Mouse (Mus musculus) bone marrow, adult 2 months (tissue): ENCODE data around the gene Taok2. TPM values are rescaled to one million over a fixed set of nuclear protein-coding genes. Genes with fewer than 3 reads are reported as not detected.

Experiments used
- H3K27ac ChIP-seq: fragments of 200-500 bp; 2 replicates; pipeline ENCODE4 v1.5.1; 2012; ENCODE audit warnings: low read depth, mild to moderate bottlenecking, control low read depth, inconsistent platforms, low read length; ENCODE audit not compliant: control insufficient read depth, poor library complexity, insufficient read depth
- H3K4me1 ChIP-seq: fragments of 200-500 bp; 2 replicates; pipeline ENCODE4 v1.6.1; 2011; ENCODE audit warnings: low read length; ENCODE audit not compliant: control insufficient read depth, insufficient read depth
- H3K4me3 ChIP-seq: fragments of 200-500 bp; replicated peaks from 2 replicates; pipeline ENCODE3; 2011; ENCODE audit warnings: mild to moderate bottlenecking, low read depth, low read length, control low read depth; ENCODE audit not compliant: control insufficient read depth
- CTCF ChIP-seq: fragments of 200-500 bp; IDR thresholded peaks from 2 replicates; pipeline ENCODE4 v1.5.1; 2011; ENCODE audit warnings: low read length, control low read depth; ENCODE audit not compliant: control insufficient read depth, insufficient read depth
- POLR2A ChIP-seq: fragments of 200-500 bp; IDR thresholded peaks from 2 replicates; pipeline ENCODE4 v1.6.1; 2011; ENCODE audit warnings: low read depth, mild to moderate bottlenecking, control low read depth, low read length, borderline replicate concordance; ENCODE audit not compliant: control insufficient read depth
- WGBS: fragments of 180-500 bp; shearing (Covaris S2); methylation state at CpG from one replicate; pipeline ENCODE4 v1.1.7; 2018; 5-methylcytosine and 5-hydroxymethylcytosine counted together
- polyA plus RNA-seq: library from polyadenylated mRNA; stranded (reverse); fragments of >200 nt; gene quantifications from 2 replicates; pipeline ENCODE4 v1.2.4, GENCODE M21; 2011; ENCODE audit warnings: low replicate concordance; ENCODE audit not compliant: missing spikeins, insufficient read depth, insufficient read length

The Taok2 gene
- polyA plus RNA-seq, 1 experiment = 149 TPM

- H3K27ac ChIP-seq = no peak overlapping the region
- no peak overlapping the region for H3K4me3 ChIP-seq
- H3K4me1 ChIP-seq = no peaks in the 10 kb centered on the region
- TF ChIP-seq POLR2A (no peak), CTCF (no peak)
- WGBS = 29% methylated on average over 1 of the region's 1 CpGs
These were observed 65.7 kb downstream of the Taok2 start for GRCm38 (mm10) chr7:126818818-126819217.

GRCm38 (mm10) chr7:126817595-126817994 is 66.9 kb downstream of the Taok2 start:
- Histone ChIP-seq H3K27ac (no peak overlapping the region), H3K4me1 (no peaks in the 10 kb centered on the region), H3K4me3 (no peak overlapping the region)
- 81% methylated on average over 7 of the region's 7 CpGs for WGBS
- TF ChIP-seq POLR2A = no peak

GRCm38 (mm10) chr7:126816494-126816893 is 68.0 kb downstream of the Taok2 start:
- Histone ChIP-seq H3K4me3 (no peak overlapping the region), H3K27ac (no peak overlapping the region), H3K4me1 (no peaks in the 10 kb centered on the region)
- 68% methylated on average over 8 of the region's 8 CpGs for WGBS
- TF ChIP-seq CTCF = no peak
- no peak for TF ChIP-seq POLR2A

- TF ChIP-seq POLR2A (no peak), CTCF (no peak)
- no peaks in the 10 kb centered on the region for H3K4me1 ChIP-seq
- 70% methylated on average over 8 of the region's 8 CpGs for WGBS
- no peak overlapping the region for H3K4me3 ChIP-seq
- no peak overlapping the region for H3K27ac ChIP-seq
These were observed 68.7 kb downstream of the Taok2 start for GRCm38 (mm10) chr7:126815726-126816222.

Other genes starting within 250 kb of the Taok2 start
- gene Sgf29, start 235.4 kb downstream of the Taok2 start, polyA plus RNA-seq = 25.8 and 27.0 TPM in 2 replicates
- 14.2 and 34.1 TPM in 2 replicates for gene Sult1a1, start 208.3 kb downstream of the Taok2 start, polyA plus RNA-seq
- gene Bola2, start 189.3 kb downstream of the Taok2 start, polyA plus RNA-seq = 77.8 and 182 TPM in 2 replicates
- 5.0 and 11.1 TPM in 2 replicates for gene Slx1b, start 188.9 kb downstream of the Taok2 start, polyA plus RNA-seq
- 370 and 776 TPM in 2 replicates for gene Coro1a, start 176.9 kb downstream of the Taok2 start, polyA plus RNA-seq
- 78.4 and 117 TPM in 2 replicates for gene Mapk3, start 125.1 kb downstream of the Taok2 start, polyA plus RNA-seq
- gene Gdpd3, start 118.4 kb downstream of the Taok2 start, polyA plus RNA-seq = 20.1 and 40.1 TPM in 2 replicates
- gene Ypel3, start 107.7 kb downstream of the Taok2 start, polyA plus RNA-seq = 236 and 411 TPM in 2 replicates
- gene Tbx6, start 103.2 kb downstream of the Taok2 start, polyA plus RNA-seq = 7.5 and 13.7 TPM in 2 replicates
- gene Ppp4c, start 92.2 kb downstream of the Taok2 start, polyA plus RNA-seq = 90.6 and 130 TPM in 2 replicates
- 1.9 TPM in 1 of 2 replicates, not detected in the other for gene Fam57b, start 87.0 kb downstream of the Taok2 start, polyA plus RNA-seq
- not detected in 2 replicates for gene 4930451I11Rik, start 53.1 kb downstream of the Taok2 start, polyA plus RNA-seq
- gene Doc2a, start 37.3 kb downstream of the Taok2 start, polyA plus RNA-seq = not detected in 2 replicates
- 77.2 and 107 TPM in 2 replicates for gene Hirip3, start 22.7 kb downstream of the Taok2 start, polyA plus RNA-seq
- gene Ino80e, start 22.3 kb downstream of the Taok2 start, polyA plus RNA-seq = 38.1 and 59.7 TPM in 2 replicates
- 39.9 and 76.2 TPM in 2 replicates for gene Tmem219, start 38.2 kb upstream of the Taok2 start, polyA plus RNA-seq
- 4.0 and 17.3 TPM in 2 replicates for gene Kctd13, start 44.2 kb upstream of the Taok2 start, polyA plus RNA-seq
- gene Asphd1, start 64.9 kb upstream of the Taok2 start, polyA plus RNA-seq = not detected in 2 replicates
- gene Sez6l2, start 65.9 kb upstream of the Taok2 start, polyA plus RNA-seq = 0.83 and 3.5 TPM in 2 replicates
- 51.4 and 89.1 TPM in 2 replicates for gene Cdipt, start 91.2 kb upstream of the Taok2 start, polyA plus RNA-seq
- 2.3 and 2.4 TPM in 2 replicates for gene Cdiptos, start 91.4 kb upstream of the Taok2 start, polyA plus RNA-seq
- gene Mvp, start 129.9 kb upstream of the Taok2 start, polyA plus RNA-seq = 6.3 and 15.1 TPM in 2 replicates
- not detected in 2 replicates for gene Pagr1b, start 131.8 kb upstream of the Taok2 start, polyA plus RNA-seq
- gene Pagr1a, start 132.6 kb upstream of the Taok2 start, polyA plus RNA-seq = 20.4 TPM in 1 of 2 replicates, not detected in the other
- gene Gm42742, start 136.4 kb upstream of the Taok2 start, polyA plus RNA-seq = 11.2 and 52.5 TPM in 2 replicates
- gene Prrt2, start 136.5 kb upstream of the Taok2 start, polyA plus RNA-seq = 5.3 TPM in 1 of 2 replicates, not detected in the other
- gene Maz, start 142.3 kb upstream of the Taok2 start, polyA plus RNA-seq = 153 and 314 TPM in 2 replicates
- 114 and 164 TPM in 2 replicates for gene Kif22, start 157.8 kb upstream of the Taok2 start, polyA plus RNA-seq
- gene Zg16, start 202.6 kb upstream of the Taok2 start, polyA plus RNA-seq = 3.1 TPM in 1 of 2 replicates, not detected in the other
- gene AI467606, start 206.7 kb upstream of the Taok2 start, polyA plus RNA-seq = 13.6 and 36.8 TPM in 2 replicates
- gene Qprt, start 237.5 kb upstream of the Taok2 start, polyA plus RNA-seq = 1.4 and 10.6 TPM in 2 replicates